Mouse (Mus musculus) small intestine, adult 2 months (tissue): ENCODE measurements around the gene Dhrs3.

Experiments used
- CTCF ChIP-seq: fragments of 200-500 bp; IDR thresholded peaks from 2 replicates; pipeline ENCODE4 v1.5.1; 2012; ENCODE audit warnings: low read depth, mild to moderate bottlenecking, control low read depth, inconsistent platforms, low read length, moderate library complexity, mixed read lengths; ENCODE audit not compliant: insufficient replicate concordance, insufficient read length; ENCODE audit errors: extremely low read depth
- POLR2A ChIP-seq: fragments of 200-500 bp; IDR thresholded peaks from 2 replicates; pipeline ENCODE4 v1.6.1; 2012; ENCODE audit warnings: low read depth, mild to moderate bottlenecking, control low read depth, inconsistent platforms, low read length, moderate library complexity

GRCm38 (mm10) chr4:144957186-144957585 lies 64.6 kb downstream of the Dhrs3 start:
- TF ChIP-seq CTCF, result no peak
- TF ChIP-seq POLR2A, result no peak
